Mouse (Mus musculus) inflammation-experienced regulatory T-cells, adult 6 months (primary cell): ENCODE data around the gene Pabpc5. TPM values are rescaled to one million over a fixed set of nuclear protein-coding genes. Genes with fewer than 3 reads are reported as not detected.

Experiments
- ATAC-seq: one replicate; pipeline ENCODE4 v1.8.0; 2017
- polyA plus RNA-seq, 3 experiments: library from polyadenylated mRNA; unstranded; fragments of 100-300 nt; shearing (Covaris generic); gene quantifications; one replicate each; pipeline ENCODE4 v1.2.1; 2017

Pabpc5 gene
- not detected for polyA plus RNA-seq

DNA sequence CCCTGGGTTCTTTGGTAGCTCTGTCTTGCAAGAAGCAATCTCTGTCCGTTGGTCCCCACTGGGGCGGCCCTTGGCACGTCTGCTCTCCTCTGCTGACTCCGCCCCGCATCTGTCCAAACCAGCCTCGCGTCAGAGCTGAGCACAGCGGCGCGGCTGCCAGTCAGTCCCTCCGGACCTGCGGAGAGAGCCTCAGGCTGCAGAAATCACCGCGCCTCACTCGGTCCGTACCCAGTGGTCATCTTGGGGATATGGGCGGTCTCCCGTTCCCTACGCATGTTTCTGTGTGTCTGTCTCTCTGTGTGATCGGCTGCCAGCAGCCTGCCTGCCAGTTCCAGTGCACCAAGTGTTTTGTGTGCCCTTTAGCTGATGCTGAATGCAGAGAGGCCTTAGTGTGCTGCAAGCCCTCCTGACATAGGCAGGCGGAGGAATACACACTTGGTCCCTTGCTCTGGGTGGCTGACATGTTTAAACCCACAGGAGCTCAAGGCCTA lies at the start of gene Pabpc5:
Gene Pabpc5 (plus strand): TSS at position 116 of the 491 bp plus-strand sequence.
- no peak for ATAC-seq

DNA sequence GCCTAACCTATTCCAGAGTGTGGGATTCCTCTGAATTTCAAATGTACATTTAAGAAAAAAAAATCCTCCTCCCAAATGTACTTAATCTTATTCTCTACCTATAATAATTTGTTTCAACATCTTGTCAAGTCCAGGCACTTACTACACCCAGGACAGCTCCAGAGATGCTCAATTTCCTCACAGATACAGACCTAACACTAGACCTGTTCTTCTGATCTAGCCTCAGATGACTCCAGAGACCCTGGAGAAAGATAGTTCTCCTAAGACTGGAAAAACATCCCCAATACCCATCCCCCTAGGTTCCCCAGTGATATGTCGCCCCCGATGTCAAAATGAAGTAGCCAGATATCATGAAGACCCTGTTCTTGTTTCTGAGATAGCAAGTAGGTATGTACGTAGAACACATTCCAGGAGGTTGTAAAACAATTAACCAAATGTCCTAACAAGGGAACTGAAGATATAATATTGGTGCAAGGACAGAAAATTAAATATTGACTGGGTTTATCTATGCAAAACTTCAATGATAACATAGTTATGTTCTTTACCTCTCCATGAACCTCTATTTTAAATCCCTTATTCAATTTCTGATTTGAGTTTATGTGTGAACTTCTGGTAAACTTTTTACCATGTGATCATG lies 39.9 kb upstream of the Pabpc5 start:
- ATAC-seq: no peak

GRCm38 (mm10) chrX:119888326-119888920 lies 38.6 kb upstream of the Pabpc5 start:
- ATAC-seq: no peak

DNA sequence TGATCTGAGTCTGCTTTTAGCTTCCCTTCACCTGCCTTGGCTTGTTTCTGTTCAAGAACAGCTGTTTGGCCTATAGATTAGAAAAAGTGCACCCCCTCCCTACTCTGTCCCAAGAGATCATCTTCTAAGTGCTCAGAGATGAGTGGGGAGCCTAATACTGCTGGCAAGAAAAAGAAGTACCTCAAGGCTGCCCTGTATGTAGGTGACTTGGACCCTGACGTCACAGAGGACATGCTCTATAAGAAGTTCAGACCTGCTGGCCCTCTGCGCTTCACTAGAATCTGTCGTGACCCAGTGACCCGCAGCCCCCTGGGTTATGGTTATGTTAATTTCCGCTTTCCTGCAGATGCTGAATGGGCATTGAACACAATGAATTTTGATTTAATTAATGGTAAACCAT lies 856 bp downstream of the Pabpc5 start:
- ATAC-seq: no peak
